Mouse (Mus musculus): ENCODE data around the gene Nxn. TPM values are rescaled to one million over a fixed set of nuclear protein-coding genes. Genes with fewer than 3 reads are reported as not detected.

Gene Nxn
- polyA plus RNA-seq, 1 experiment, result 7.4 TPM

DNA sequence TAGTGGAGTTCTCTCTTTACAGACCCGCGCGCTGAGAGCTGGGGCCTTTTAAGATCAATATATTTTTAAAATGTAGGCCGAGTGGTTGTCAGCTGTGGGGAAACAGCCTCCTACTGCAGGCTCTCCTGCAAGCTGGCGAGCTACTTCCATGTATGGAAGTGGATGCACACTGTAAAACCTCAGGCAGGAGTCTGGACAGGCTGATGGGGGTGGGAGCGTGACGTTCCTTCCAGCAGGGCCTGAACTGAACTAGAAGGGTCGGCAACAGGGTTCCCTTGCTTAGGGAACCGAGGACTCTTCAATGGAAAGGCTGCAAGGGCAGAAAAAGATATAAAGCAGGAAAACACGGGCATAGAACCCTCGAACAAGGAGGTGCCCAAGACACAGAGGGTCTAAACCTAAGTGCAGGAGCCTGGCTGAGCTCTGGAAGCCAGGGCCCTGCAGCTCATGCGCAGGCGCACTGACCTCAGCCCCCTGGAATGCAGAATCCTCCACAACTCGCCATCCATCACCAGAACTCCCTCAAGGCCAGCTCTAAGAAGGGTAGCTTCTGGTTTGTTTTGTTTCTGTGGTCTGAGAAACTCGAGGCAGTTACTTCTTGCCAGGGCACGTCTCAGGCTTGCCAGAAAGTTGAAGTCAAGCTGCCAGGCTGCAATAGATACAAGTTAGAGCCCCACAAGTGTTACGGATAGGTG lies 24.3 kb downstream of the Nxn start:
- Histone ChIP-seq H3K4me1 (ENCODE audit: control insufficient read depth, insufficient read depth, insufficient read length, low read length) (no peaks in the 10 kb centered on the region; the same call in 1 of the 2 replicates), H3K27me3 (ENCODE audit: control insufficient read depth, insufficient read depth, low read length) (no peaks in the 10 kb centered on the region), H3K36me3 (ENCODE audit: control insufficient read depth, insufficient read depth, low read length) (no peaks in the 10 kb centered on the region), H3K4me3 (ENCODE audit: low read depth, low read length) (no peak overlapping the region), H3K27ac (ENCODE audit: insufficient read depth, low read depth, low read length) (peak overlapping the region; percentile 72)
- WGBS, result 67% methylated on average over 17 of the region's 17 CpGs
- TF ChIP-seq CTCF (IDR thresholded peaks at IDR 0.05; ENCODE audit: extremely low read depth, insufficient read length, insufficient replicate concordance, low read depth, low read length), result no peak

DNA sequence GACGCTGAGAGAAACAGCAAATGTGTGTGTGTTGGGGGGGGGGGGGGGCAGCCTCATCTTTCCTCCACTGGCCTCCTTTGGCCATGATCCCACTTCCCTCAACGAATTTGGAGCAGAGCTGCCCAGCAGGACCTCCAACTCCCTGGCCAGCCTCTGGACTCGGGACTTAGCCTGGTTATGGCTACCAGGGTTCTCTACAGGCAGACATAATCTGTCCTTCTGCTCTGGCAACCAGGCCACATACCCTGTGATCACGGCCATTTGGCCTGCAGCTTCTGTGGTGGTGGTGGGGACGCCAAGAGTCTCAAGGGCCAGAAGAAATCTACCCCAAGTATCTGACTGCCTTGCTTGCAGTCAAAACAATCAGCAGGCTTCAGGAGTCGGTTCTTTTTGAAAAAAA lies 26.4 kb downstream of the Nxn start:
- no peaks in the 10 kb centered on the region; the same call in 1 of the 2 replicates for H3K4me1 ChIP-seq (ENCODE audit: control insufficient read depth, insufficient read depth, insufficient read length, low read length)
- H3K4me3 ChIP-seq (ENCODE audit: low read depth, low read length), result no peak overlapping the region
- no peak for TF ChIP-seq POLR2A (IDR thresholded peaks at IDR 0.05; ENCODE audit: low read depth, low read length)
- no peak for TF ChIP-seq CTCF (IDR thresholded peaks at IDR 0.05; ENCODE audit: extremely low read depth, insufficient read length, insufficient replicate concordance, low read depth, low read length)
- no peaks in the 10 kb centered on the region for H3K36me3 ChIP-seq (ENCODE audit: control insufficient read depth, insufficient read depth, low read length)
- no peaks in the 10 kb centered on the region for H3K27me3 ChIP-seq (ENCODE audit: control insufficient read depth, insufficient read depth, low read length)
- peak overlapping the region; percentile 32; the same call in 1 of the 2 replicates for H3K27ac ChIP-seq (ENCODE audit: insufficient read depth, low read depth, low read length)
- WGBS, result 52% methylated on average over 6 of the region's 6 CpGs

DNA sequence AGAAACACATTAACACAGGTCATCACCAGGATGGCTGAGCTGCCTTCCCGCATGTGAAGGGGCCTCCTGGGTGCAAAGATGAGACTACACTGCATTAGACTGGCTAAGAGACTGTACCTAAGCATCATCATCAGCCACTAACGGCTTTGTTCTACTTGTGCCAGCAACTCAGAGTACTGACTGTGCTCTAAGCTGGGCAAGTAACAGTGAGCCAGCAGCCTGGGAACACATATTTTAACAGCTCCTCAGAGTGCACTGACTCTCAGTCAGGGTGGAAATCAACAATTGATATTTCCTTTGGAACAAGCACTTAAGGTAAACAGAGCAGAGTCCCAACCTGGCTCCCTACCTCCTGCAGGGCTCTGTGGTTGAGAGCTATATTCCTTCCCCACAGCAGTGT lies 26.8 kb downstream of the Nxn start:
- 53% methylated on average over 2 of the region's 2 CpGs for WGBS

DNA sequence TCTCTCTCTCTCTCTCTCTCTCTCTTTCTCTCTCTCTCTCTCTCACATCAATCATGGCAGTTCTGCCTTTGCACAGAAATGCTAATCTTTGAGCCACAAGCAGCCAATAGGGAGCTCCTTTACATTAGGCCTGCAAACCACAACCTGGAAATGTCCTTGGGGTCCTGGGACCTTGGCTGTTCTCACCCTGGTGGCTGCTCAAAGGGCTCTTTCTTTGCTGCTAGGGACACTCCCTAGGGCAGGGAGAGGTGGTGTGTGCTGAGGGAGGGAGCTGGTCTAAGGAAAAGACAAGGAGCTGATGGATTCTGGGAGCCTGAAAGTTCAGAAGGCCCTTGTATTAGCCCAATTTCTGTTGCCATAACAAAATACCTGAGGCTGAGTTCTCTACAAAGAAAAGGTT lies 28.4 kb downstream of the Nxn start:
- H3K27me3 ChIP-seq (ENCODE audit: control insufficient read depth, insufficient read depth, low read length), result no peaks in the 10 kb centered on the region
- H3K4me3 ChIP-seq (ENCODE audit: low read depth, low read length), result no peak overlapping the region
- no peak overlapping the region for H3K27ac ChIP-seq (ENCODE audit: insufficient read depth, low read depth, low read length)
- TF ChIP-seq CTCF (IDR thresholded peaks at IDR 0.05; ENCODE audit: extremely low read depth, insufficient read length, insufficient replicate concordance, low read depth, low read length), result no peak
- no peak for TF ChIP-seq POLR2A (IDR thresholded peaks at IDR 0.05; ENCODE audit: low read depth, low read length)
- H3K36me3 ChIP-seq (ENCODE audit: control insufficient read depth, insufficient read depth, low read length), result no peaks in the 10 kb centered on the region
- H3K4me1 ChIP-seq (ENCODE audit: control insufficient read depth, insufficient read depth, insufficient read length, low read length), result no peaks in the 10 kb centered on the region; the same call in 1 of the 2 replicates

More for the DNA sequence above, 26.8 kb downstream of the Nxn start:
- Histone ChIP-seq H3K4me3 (ENCODE audit: low read depth, low read length) (no peak overlapping the region), H3K27me3 (ENCODE audit: control insufficient read depth, insufficient read depth, low read length) (no peaks in the 10 kb centered on the region), H3K36me3 (ENCODE audit: control insufficient read depth, insufficient read depth, low read length) (no peaks in the 10 kb centered on the region), H3K4me1 (ENCODE audit: control insufficient read depth, insufficient read depth, insufficient read length, low read length) (no peaks in the 10 kb centered on the region; the same call in 1 of the 2 replicates), H3K27ac (ENCODE audit: insufficient read depth, low read depth, low read length) (peak overlapping the region; percentile 53)
- TF ChIP-seq CTCF (IDR thresholded peaks at IDR 0.05; ENCODE audit: extremely low read depth, insufficient read length, insufficient replicate concordance, low read depth, low read length) (no peak), POLR2A (IDR thresholded peaks at IDR 0.05; ENCODE audit: low read depth, low read length) (no peak)

DNA sequence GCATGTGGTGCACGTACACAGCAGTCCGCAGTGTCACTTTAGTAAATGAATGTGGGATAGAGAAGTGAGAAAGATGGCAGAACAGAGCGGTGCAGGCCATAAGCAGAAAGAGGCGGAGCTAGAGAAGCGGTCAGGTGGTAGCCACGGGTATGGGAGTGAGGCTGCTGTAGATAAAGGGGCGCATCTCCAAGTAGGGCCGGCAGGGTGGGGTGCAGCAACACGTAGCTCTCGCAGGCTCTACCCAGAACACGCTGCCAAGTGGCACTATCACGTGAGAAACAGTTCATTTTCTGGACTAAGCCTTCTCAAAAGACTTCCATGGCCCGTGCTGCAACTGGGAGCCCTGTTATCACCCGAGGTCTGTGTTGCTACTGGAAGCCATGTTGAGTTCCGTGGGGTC lies 32.2 kb downstream of the Nxn start:
- 81% methylated on average over 15 of the region's 15 CpGs for WGBS
- TF ChIP-seq CTCF (IDR thresholded peaks at IDR 0.05; ENCODE audit: extremely low read depth, insufficient read length, insufficient replicate concordance, low read depth, low read length), result no peak
- no peak for TF ChIP-seq POLR2A (IDR thresholded peaks at IDR 0.05; ENCODE audit: low read depth, low read length)
- no peak overlapping the region for H3K27ac ChIP-seq (ENCODE audit: insufficient read depth, low read depth, low read length)
- H3K4me3 ChIP-seq (ENCODE audit: low read depth, low read length), result no peak overlapping the region
- H3K27me3 ChIP-seq (ENCODE audit: control insufficient read depth, insufficient read depth, low read length), result no peaks in the 10 kb centered on the region
- H3K4me1 ChIP-seq (ENCODE audit: control insufficient read depth, insufficient read depth, insufficient read length, low read length), result no peaks in the 10 kb centered on the region
- H3K36me3 ChIP-seq (ENCODE audit: control insufficient read depth, insufficient read depth, low read length), result no peaks in the 10 kb centered on the region

DNA sequence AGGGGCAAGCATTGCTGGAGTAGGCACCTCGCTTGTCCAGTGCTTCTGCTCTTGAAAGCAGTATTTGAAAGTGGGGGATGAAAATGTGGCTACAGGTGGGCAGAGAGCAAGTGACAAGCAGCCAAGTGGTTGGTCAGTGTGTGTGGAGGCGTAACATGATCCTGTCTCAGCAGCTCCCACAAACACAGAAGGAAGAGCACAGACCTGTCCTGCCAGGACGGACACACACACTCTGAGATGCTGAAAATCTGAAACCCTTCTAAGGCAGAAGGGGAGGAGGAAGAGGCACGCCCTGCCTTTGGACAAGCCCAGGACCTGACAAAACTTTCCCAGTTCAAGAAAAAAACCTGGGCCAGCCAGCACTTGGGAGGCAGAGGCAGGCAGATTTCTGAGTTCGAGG lies 34.9 kb downstream of the Nxn start:
- Histone ChIP-seq H3K27ac (ENCODE audit: insufficient read depth, low read depth, low read length) (no peak overlapping the region), H3K4me3 (ENCODE audit: low read depth, low read length) (no peak overlapping the region), H3K27me3 (ENCODE audit: control insufficient read depth, insufficient read depth, low read length) (no peaks in the 10 kb centered on the region), H3K4me1 (ENCODE audit: control insufficient read depth, insufficient read depth, insufficient read length, low read length) (no peaks in the 10 kb centered on the region), H3K36me3 (ENCODE audit: control insufficient read depth, insufficient read depth, low read length) (no peaks in the 10 kb centered on the region)
- TF ChIP-seq POLR2A (IDR thresholded peaks at IDR 0.05; ENCODE audit: low read depth, low read length), result no peak
- 83% methylated on average over 5 of the region's 5 CpGs for WGBS

DNA sequence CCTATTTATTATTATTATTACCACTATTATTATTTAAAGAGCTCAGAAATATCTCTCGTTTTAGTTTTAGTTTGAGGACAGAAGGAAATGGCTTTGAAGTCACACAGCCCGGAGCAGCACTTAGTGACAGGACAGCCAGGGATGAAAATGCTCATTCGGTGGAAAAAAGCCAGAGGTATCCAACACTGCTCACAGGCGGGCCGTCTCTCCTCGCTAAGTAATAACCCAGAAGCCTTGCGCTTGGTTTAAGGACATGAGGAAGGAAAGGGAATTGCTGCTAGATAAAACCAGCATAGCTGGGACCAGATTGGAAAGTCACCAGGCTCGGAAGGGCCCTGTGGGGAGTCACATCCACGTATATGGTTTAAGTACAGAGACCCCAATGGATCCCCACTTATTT lies 35.3 kb downstream of the Nxn start:
- H3K27ac ChIP-seq (ENCODE audit: insufficient read depth, low read depth, low read length), result no peak overlapping the region
- no peak overlapping the region for H3K4me3 ChIP-seq (ENCODE audit: low read depth, low read length)
- 55% methylated on average over 9 of the region's 9 CpGs for WGBS
- H3K36me3 ChIP-seq (ENCODE audit: control insufficient read depth, insufficient read depth, low read length), result no peaks in the 10 kb centered on the region
- TF ChIP-seq POLR2A (IDR thresholded peaks at IDR 0.05; ENCODE audit: low read depth, low read length) (no peak), CTCF (IDR thresholded peaks at IDR 0.05; ENCODE audit: extremely low read depth, insufficient read length, insufficient replicate concordance, low read depth, low read length) (no peak)
- no peaks in the 10 kb centered on the region for H3K27me3 ChIP-seq (ENCODE audit: control insufficient read depth, insufficient read depth, low read length)
- no peaks in the 10 kb centered on the region for H3K4me1 ChIP-seq (ENCODE audit: control insufficient read depth, insufficient read depth, insufficient read length, low read length)
